Mouse (Mus musculus) liver, adult 10 weeks (tissue): ENCODE measurements around the gene Dpp6. TPM values are rescaled to one million over a fixed set of nuclear protein-coding genes. Genes with fewer than 3 reads are reported as not detected.

Experiments used
- polyA plus RNA-seq: library from polyadenylated mRNA; stranded (reverse); fragments of 350-450 nt; fragmentation: Illumina TruSeq; extraction: RNeasy Lipid Tissue Mini Kit (QIAGEN cat#74804); gene quantifications from one replicate; pipeline ENCODE4 v1.2.3, GENCODE M21; 2014; ENCODE audit warnings: low read depth, low replicate concordance

Gene Dpp6
- polyA plus RNA-seq, result not detected

DNA sequence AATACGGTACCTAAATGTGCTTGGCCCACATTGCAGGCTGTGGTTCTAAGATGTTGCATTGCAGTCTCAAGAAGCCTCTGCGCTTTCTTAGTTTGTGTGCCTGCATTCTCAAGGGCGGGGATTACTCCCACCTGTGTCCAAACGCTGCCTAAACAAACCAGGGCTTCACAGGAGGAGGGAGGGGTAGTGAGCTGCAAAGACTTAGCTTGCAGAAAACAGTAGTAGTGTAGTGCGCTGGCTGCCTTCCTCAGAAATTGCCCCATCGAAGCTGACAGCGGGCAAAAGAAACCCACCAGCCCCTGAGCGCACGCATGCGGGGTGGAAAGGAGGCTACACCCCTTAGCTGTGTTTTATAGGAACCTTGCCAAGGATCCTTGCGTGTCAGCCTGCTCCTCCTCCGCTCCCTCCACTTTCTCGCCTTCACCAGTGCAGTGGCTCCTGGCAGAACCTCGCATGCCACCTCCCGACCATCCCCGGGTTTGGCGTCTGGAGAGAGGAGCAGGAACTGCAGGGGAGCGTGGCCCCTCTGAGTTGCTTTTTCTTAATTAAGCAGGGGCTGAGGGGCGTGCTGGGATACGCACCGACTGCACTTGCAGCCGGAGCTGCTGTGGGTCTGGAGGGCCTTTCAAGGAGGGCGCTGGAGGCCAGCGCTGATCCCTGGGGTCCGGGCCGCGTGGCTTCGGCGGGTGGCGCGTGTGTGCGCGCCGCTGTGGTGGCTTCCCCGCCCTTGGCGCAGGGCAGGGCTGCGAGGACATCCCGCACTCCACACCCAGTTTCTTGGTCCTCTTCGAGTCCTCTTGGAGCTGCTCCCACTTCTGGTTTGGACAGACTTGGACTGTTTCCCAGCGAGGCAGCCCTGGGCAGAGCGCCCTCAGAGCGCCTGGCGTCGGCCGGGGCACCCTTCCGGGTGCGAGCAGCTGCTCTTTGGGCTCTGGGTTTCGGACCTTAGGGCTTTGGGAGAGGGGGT lies at the start of gene Dpp6:
TSS of gene Dpp6 (plus strand) at position 229 of the 967 bp plus-strand sequence.

DNA sequence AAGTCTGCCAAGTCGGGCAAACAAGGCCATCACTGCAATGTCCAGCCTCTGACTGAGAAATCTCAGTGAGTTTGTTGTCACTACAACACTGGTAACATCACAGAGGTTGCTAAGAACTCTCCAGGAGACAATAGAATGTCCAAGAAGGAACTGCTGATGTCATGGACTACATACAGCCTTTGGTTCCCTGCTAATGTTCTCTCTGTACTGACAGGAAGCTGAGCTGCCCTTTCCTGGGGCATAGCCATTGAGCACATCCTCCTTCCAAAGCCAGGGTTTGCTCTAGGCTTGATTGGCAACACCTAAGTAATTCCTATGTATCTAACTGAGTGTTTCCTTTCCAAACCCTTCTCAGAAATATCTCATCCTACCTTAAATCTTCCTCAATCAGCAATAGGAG lies 684.3 kb downstream of the Dpp6 start, which contains the start of gene Speer4b:
TSS of gene Speer4b (minus strand) at position 101 of the 400 bp plus-strand sequence.

